Mouse (Mus musculus) thymus, postnatal 10 days (tissue): ENCODE measurements around the gene Timm17a.

Experiments
- DNase-seq, 2 experiments: peaks; one replicate each; pipeline ENCODE4 v3.0.0; 2021; ENCODE audit warnings: low spot score in 2 of 2

The Timm17a gene

DNA sequence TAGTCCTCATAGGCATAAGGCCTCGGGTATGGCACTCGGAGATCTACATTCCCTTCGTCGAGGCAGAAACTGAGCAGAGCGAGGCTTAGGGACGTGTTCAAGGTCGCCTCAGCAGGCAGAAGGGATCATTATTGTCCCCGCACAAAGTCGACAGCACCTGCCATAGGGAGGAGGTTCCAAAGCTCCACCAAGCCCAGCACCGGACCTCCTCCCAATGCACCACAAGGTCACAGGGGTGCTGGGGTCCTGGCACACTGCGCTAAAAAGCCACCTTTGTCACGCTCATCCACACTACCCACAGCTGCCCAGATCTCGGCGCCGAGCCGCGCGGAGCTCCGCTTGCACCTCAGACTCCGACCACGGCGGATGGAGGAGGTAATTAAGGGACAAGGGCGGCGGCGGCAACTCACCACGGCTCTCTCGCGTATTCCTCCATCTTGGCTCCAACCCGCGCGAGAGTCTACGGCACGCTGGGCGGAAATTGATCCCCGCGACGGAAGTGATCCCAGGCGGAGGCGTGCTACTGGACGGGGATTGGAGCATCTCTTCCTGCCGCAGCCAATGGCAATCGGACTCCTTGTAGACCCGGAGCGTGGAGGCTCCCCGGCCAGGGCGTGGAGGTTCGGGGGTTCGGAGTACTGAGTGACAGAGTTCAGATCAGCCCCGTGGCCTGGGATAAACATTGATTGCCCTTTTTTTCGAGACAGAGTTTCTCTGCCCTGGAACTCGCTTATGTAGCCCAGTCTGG, at the start of gene Timm17a:
Timm17a (minus strand) TSS at position 495 of the 748 bp plus-strand sequence.
- DNase-seq: peak; percentile 84 to 86

DNA sequence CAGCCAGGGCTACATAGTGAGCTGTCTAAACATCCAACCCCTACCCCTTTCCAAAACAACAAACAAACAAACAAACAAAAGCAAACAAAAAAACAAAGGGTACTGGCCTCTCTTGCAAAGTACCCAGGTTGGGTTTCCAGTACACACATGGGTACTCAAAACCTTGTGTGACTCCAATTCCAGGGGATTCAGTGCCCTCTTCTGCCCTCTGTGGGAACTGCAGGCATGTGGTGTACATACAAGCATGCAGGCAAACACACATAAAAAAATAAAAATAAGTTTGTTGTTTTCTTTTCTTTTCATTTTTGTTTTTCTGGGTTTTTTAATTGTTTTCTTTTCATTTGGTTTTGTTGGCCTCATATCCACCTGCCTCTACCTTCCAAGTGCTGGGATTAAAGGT, 48.5 kb upstream of the Timm17a start:
- no peak for DNase-seq

DNA sequence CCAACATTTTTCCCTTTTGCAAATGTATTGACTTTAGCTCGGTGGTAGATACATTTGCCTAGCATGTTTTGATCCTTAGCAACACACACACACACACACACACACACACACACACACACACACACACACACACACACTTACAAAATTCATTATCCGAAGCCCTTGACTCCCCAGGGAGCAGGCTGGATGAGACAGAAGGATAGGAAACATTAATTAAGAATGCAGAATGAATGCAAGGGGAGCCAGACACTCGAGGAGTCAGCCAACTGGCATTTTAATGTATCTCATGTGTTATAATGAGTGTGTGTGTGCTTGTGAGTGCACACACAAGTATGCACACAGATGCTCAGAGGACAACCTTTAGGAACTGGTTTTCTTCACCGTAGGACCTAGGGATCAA, 47.9 kb upstream of the Timm17a start:
- no peak for DNase-seq

DNA sequence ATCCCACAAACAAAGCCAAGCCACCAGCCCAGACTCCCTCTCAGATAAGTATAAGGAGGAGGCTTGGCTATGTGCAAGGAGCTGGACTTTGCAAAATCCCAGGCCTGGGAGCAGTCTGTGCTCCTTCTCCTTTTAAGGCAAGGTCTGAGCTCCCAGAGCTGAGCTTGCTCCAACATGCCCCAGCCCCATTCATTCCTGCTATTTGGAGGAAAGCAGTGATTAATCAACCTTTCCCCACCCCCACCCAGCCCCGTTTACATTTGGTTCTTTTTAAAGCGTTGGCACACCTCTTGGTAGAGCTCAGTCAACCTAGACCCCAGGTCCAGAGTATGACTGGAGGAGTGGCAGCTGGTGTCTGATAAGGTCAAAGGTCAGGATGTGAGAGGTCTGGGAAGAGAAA, 45.5 kb upstream of the Timm17a start:
- DNase-seq: no peak

DNA sequence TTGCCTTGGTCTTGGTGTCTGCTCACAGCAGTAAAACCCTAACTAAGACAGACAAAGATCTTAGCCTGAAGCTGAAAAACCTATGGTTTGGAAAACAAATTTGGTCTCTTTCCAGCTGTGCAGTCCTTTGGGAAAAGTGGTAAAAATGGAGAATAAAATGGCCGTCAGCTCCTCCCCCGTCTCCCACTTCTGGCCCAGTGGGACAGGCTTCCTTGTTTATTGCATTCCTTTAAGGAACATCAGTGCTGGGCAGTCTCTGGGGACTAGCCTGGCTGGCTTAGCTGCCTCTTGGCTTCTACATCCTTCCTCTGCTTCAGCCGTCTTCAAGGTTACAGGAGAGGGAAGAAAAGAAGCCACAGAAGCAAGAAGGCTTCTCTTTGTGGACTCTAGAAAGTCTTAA, 38.4 kb upstream of the Timm17a start:
- no peak for DNase-seq

DNA sequence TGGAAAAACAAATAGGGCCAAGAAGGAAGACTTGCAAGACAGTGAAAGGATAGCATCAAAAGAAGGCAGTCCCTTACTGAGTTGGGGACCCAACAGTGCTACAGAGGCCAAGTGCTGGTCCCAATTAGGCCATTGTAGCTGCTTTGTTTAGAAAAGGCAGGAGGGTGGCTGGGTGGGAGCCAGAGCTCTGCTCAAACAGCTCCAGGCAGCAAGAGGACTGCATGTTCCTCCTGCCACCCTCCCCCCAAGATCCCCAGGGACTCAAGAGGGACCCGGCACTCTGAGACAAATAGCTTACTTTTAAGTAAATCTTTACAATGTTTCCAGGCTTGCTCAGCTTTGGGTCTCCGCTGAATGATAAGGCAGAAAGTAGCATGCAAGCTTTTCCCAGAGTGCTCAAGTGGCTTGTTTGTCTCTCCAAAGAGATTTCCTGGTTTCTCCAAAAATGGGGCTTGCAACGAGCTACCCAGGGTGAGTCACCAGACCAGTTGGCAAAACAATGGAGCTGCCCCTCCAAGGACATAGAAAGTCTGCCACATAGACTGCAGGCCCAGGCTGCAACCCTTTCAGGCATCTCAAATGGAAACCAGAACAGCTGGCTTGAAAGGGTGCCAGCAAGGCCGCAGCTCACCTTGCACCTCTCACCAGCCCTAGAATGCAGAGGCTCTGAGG, 34.1 kb upstream of the Timm17a start:
- no peak for DNase-seq

DNA sequence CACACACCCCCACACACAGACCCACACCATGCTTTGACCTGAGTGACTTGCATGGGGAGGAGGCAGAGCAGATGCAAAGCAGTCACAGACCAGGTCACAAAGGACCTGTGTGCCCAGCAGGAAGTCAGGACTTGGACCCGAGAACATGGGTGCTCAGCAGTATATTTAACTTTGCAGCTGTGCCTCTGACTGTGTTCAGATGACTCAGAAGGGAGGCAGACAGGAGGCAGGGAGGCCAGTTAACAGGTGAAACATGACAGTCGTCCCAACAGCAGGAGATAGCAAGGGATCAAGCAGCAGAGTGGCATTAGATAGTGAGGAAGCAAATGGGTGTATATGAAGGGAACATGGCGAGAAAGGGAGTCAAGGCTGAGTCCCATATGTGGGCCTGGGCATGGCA, 33.3 kb upstream of the Timm17a start:
- DNase-seq: no peak

DNA sequence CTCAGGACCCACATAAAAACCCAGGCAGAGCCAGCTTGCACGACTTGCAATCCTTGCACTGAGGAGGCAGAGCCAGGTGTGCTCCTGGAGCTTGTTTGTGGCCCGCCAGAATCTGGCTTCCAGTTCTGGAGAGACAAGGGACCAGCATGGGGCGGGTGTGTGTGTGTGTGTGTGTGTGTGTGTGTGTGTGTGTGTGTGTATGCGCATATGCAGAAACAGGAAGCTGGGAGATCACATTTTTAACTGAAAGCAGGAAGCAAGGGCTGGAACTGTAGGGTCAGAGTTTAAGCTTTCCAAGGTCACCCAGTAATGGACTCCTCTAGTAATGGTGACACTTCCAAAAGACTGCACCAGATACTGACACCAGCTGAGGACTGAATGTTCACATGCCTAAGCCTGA, 30.4 kb upstream of the Timm17a start:
- DNase-seq: no peak

DNA sequence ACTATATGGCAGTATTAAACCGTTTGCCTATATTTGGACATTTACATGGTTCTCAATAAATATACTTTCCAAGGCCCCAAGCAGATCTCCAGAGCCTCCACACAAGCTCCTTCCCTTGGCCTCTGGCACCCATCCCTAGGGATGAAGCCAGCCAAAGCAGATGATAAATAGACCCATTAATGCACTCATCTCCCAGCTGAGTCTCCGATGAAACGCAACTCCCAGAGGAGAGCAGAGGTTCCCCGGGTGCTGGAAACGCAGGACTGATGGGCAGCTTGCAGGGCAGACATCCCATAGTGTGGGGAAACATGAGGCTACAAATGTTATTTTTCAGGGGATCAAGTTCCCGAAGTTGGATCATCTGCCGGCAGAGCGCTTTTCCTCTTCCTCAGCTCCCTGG, 28.4 kb upstream of the Timm17a start:
- DNase-seq: no peak

DNA sequence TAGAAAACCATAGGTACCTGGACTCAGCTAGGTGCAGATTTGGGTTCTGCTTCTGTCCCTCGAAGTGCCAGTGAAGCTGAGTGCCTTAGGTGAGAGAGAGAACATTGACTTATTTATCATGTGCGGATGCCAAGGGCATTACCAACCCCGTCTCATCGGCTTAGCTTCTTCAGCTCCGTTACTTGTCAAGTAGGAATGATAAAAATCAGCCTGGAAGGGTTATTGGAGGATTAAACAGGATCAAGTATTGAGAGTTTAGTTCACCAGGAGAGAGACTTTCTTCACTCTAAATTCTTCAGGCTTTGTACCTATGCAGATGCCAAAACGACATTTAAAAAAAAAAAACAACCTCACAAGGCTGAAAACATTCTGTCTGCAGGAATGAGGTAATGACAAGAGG, 17.0 kb upstream of the Timm17a start:
- DNase-seq: no peak

DNA sequence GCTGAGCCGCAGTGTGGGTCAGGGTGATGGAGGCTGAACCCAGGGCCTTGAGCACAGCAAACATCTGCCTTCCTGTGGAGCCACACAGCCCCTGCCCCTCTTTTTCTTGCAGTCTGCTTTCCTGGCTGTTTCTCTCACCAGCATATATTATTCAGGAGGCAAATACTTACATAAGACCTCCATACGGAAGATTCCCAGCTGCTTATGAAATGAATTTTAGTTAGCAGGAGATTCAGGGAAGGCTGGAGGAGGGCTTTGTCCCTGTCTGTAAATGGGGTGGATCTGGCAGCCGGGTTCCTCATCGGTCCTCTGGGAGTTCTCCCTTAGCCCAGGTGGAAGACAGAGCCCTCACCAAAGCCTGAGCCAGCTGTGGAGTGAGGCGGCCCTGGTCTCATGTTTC, 14.8 kb upstream of the Timm17a start:
- no peak for DNase-seq

DNA sequence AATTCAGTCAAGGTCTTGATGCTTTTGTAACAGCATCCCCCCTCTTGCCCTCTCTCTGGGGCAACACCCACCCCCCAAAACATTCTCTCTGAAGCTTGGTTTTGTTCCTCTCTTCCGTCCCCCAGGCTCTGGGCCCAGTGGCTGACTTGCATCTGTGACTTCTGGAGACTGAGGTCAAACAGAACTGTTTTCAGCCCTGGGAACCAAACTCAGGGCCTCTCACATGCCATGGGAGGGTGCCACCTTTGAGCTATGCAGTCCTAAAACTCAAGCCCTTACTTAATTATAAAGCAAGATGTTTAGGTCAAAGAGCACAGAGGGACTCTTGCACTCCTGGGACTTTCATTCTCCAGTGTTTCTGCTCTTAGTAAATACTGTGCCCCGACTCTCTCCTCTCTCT, 12.4 kb upstream of the Timm17a start:
- DNase-seq: no peak

DNA sequence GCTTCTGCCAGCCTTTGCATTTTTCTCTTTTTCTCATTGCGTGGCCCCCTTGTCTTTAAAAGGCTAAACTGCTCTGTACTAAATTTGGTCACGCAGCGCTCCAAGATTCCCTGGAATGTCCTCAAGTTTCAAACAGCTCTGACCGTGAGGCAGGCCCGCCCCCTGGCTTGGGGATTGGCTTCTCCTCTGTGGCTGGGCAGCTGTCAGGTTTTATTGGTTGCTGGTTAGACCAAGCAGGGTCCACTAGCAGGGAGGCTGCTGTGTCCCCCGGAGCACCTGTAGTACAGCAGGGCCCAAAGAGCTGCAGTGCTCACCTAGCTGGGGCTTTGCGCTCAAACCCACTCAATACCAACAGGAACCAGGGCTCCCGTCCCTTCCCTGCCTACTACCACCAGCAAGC, 11.0 kb upstream of the Timm17a start, which contains the start of gene Lmod1:
Lmod1 (plus strand) TSS at position 237 of the 400 bp plus-strand sequence.
- DNase-seq: no peak

DNA sequence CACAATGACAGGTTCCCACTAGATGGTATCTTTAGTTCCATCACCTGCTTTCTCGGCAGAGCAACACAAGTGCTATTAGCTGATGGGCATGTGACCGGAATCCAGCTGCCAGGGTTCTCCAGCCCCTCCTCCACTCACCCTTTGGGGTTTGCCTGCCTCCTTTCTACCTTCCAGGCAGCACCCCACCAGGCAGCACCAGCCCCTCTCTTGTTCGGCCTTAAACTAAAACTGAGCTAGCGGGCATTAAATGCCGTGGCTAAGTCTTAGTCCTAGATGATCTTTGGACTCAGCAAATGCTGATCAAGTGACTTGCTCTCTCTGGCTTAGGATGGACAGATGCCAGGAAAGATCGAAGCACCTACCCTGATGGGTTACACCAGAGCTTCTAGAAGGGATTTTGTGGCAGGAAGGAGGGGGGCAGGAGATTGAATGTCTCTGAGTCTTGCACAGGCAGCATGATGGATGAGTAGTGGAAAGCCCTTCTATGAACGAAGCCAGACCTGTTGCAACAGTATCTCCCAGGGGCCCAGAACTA, 9.9 kb upstream of the Timm17a start:
- no peak for DNase-seq

DNA sequence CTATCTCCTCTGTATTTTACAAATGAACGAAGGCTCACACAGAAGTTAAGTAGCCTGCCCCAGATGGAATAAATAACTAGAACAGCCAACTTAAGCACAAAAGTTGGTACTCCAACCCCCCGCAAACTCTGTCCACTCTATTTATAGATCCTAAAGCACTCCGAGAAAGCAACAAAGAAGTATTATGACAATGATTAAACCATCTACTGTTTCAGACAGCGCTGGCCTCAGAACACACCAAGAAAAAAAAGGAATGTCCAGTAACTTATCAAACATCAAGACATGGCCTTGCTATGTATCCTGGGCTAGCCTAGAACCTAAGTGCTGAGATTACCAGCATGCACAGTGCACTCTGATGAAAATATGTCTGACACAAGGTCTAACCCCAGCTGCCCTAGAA, 1.4 kb downstream of the Timm17a start:
- no peak for DNase-seq

DNA sequence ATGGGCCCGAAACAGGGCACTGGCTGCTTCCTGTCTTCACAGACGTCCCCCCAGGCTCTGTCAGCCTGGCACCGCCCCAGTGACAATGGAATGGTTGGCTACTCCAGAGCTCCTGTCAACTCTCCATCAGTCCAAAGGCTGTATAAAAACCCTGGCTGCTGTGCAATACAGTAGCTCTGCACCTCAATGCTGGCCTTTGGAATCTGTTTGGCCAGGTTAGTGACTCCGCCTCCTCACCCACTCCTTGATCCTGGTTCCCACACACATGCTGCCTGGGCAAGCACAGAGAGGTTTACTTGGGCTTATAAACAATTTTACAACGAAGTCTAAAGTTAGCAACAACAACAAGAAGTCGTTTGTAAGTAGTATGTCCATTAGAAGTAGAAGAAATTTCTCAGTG, 2.2 kb downstream of the Timm17a start:
- DNase-seq: no peak

DNA sequence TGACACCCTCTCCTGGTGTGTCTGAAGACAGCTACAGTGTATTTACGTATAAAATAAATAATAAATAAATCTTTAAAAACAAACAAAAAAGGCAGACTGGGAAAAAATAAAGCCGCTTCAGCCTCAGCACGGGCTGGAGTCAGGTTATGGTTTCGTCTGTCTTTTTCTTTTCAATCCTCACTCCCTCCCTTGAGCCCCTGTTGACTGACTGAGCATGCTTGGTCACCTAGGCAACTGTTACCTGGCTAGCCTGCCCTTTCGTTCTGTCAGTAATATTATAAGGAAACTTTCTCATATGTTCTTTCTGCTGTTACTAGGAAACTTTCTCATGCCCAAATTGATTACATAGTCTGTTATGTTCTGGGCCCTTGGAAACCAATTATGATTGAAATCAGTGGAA, 22.7 kb downstream of the Timm17a start:
- no peak for DNase-seq

DNA sequence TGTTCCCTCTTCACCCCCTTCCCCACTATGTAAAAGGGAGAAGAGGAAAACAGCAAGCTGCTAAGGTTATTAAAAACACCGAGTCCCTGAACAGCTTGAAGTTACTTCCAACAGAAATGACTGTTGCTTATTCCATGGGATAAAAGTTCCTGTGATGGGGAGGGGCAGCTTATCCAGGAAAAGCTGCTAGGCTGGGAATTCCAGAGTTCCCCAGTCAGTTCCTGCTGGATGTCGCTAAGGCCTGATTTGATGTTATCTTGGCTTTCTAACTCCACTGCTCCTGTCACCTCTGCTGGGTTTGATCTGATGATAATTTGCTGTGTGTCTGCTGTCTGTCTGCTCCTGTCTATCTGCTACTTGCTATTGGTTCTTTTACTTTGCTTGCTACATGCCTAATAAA, 27.3 kb downstream of the Timm17a start:
- no peak for DNase-seq

DNA sequence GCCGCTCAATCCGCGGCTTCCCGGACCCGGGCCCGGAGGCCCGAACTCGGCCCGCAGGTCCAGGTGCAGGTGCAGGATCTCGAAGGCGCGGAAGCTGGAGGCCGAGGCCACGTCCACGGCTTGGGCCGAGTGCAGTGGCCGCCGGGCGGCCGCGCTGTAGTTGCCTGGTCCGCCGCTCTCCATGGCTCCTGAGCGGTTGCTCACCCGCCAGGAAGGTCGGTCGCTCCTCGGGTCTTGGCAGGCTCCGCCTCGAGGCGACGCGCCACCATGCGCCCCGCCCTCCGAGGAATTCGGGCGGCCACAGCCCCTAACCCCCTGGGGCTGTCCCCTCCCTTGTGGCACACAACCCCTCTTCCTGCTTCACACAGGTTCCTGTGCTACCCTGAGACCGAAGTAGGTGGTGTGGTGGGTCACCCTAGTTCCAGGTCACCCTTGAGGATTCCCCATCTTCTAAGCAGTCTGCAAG, 29.7 kb downstream of the Timm17a start, which contains the start of gene Rnpep:
Rnpep (minus strand) TSS at position 259 of the 466 bp plus-strand sequence.
- peak; percentile 56 to 67 for DNase-seq

DNA sequence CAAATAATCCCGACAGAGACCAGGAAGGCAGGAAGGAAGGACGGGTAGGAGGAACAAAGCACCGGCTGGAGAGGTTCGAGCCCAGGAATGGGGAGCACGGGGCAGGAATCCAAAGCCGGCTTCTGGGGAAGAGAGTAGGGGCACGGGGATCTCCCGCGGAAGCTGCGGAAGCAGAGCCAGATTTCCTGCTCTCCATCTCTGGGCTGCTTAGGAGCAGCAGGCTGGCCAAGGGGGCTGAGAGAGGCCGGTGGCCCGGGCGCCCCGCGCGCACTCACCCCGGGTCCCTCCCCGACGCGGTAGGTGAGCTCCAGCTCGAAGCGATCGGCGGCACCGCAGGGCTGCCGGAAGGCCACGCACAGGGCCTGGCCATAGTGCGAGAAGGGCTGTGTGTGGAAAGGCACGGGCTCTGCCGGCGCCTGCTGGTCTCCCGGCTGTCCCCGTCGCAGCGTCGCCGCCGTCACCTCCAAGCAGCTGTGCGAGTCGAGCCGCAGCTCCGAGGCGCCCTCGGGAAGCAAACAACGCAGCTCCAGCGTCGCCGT, 30.2 kb downstream of the Timm17a start:
- peak; percentile 18 to 29 for DNase-seq

DNA sequence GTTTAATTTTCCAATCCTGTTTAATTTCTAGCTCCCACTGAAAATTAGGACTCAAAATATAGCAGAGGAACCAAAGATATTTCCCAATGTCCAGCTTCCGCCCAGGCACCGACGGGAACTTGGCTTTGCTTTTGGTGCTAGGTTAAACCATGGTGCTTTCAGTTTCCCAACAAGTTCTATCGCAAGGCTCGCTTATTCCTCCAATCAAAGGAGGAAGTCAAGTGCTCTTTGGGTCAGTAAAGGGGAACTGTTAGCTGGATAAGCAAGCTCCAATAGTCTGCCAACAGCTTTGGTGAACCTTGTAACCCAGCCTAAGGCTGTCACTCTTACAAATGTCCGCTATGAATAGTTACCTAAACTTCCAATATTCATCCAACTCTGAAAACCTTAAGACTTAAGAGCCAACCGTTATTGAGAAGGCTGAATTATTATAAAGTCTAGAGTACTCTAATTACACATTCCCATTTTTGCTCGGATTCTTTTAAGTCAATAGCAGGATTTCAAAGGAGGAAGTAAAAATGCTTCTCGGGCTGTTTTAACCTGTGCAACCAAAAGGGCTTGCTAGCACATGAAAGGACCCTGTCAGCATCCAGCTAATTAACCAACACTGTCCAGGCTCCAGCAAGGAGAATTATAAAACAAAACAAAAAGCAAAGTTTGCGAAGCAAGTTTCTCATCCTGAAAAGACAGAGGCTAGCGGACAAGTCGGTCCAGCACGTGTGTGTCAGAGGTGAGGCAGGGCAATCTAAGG, 30.9 kb downstream of the Timm17a start:
- DNase-seq: no peak

DNA sequence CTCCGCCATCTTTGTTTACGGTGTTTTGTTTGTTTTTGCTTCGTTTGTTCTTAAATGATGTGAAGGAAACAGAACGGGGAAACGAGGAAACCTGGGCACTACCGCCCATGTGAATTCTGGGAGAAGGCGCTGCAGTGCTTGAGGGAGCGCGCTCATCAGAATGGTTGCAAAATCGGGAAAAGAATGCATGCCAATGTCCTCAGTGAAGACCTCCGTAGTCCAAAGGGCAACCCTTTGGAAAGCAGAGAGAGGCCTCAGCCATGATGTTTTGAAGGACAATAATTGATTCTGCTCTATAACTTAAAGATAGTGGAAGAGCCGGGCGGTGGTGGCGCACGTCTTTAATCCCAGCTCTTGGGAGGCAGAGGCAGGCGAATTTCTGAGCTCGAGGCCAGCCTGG, 31.7 kb downstream of the Timm17a start:
- no peak for DNase-seq
